Mouse (Mus musculus) neural tube, embryonic 10.5 days (tissue): ENCODE measurements around the gene Tmem190.
A peak's percentile ranks its signal among the peaks of the same experiment; 100 is the strongest.
"Not testable (repeated sequence)": the region's sequence is repeated elsewhere in the genome, so short reads cannot be mapped to it uniquely, and the experiment has no call there.

Source experiments
- DNase-seq: peaks from one replicate; pipeline ENCODE4 v3.0.0-alpha.2; 2017; ENCODE audit warnings: low spot score; ENCODE audit errors: extremely low spot score

Gene Tmem190

DNA sequence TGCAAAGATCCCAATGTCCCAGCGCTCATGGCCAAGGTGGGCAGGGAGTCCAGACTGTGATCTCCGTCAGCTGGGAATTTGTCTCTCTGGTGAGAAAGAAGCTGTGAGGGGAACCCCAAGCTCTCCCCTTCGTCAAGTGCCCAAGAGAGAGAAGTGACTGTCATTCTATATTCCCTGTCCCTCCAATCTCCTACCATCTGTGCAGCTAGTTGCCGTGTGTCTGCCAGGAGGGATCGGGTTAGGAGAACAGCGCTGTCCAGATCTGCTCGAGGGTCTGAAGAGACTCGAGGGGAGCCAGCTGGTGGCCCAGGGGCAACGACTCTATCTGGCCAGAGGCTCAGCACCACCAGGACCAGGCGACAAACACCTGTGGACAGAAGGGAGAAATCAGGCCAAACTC lies 6.6 kb upstream of the Tmem190 start:
- DNase-seq: no peak

DNA sequence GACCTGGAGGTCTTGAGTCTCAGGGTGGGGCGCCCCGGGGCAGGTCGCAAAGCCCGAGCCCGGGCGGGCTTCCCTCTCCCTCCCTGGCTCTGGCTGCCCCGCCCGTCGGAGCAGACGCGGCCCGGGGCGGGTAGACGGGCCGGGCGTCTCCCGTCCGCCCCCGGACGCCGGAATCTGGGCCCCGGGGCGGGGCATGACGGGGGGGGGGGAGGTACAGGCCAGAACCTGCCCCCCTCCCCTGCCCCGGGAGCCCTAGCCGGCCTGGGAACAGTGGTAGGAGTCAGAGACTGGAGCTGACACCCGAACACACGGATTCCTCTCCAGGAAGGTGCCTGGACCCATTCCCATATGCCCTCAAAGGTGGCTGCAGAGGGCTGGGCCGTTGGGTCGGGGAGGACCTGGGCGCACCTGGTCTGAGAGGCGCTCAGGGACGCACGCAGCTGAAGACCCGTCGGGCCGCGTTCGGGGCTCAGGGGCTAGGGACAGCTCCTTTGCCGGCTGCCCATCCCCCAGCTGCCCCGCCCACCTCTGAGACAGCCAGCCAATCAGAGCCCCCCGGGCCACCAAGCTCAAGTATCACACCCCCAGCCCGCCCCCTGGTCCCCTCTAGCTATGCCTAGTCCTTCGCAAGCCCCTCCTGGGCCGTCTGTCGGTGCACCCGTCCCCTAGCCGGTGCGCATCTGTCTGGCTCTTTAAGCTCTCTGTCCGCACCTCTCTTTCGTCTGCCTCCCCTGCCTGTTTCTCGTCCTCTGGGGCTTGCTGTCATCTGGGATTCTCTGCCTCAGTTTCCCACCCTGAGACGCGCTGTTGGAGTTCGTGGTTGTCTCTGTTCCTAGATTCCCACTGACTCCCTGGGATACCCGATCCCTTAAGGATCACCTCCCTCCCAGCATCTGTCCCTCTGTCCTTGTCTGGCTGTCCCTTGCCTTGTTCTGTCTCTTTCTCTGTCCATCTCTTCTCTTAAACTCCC lies 5.6 kb upstream of the Tmem190 start:
- peak; percentile 84 for DNase-seq

DNA sequence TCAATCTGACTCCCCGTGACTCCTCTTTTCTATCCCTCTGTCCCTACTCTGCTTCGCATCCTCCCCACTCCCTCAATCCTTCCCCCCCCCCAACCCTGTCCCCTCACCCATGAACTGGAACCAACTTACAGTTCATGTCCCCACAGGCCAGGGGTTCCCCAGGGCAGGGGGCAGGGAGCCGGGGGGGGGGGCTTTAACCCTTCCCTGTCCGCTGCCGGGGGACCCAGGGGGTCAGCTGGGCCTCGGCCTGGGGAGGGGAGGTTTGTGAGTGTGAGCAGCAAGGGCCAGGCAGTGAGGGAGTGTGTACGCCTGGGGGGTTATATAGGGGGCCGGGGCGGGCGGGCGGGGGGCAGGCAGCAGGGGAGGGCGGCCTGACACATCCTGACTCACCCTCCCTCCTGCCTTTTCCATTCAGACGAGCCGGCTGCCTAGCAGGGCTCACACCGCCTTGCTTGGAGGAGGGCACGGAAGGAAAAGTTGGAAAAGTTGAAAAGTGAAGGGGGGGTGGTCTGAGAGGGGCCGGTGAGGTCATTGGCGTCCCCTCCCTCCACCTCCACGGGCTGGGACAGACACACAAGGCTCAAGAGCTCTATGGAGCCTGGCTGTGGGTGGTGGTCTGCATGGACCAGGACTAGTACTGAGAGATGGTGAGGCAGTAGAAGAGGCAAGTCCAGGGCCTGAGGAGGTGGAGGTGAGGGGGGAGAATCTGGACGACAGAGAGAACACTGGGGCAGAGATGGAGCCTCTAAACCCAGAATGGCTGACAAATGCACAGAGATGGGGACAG lies 4.7 kb upstream of the Tmem190 start:
- DNase-seq: no peak

DNA sequence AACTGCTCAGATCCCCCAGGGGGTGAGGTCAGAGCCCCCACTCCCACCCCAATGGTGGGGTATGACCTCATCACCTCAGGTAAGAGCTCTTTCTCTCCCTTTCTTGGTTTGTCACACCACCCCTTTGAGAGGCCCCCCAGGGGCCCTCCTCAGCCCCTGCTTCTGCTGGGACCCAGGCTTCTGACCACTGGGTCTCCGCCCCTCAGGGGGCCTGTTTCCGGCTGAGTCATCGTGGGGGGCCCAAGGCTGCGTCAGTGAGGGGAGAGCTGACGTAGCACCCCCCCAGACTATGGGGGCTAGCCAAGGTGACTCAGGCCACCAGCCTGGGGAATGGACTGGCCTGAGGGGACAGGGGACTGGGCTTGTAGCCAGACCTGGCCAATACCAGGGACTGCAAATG lies 2.8 kb upstream of the Tmem190 start:
- DNase-seq: no peak

DNA sequence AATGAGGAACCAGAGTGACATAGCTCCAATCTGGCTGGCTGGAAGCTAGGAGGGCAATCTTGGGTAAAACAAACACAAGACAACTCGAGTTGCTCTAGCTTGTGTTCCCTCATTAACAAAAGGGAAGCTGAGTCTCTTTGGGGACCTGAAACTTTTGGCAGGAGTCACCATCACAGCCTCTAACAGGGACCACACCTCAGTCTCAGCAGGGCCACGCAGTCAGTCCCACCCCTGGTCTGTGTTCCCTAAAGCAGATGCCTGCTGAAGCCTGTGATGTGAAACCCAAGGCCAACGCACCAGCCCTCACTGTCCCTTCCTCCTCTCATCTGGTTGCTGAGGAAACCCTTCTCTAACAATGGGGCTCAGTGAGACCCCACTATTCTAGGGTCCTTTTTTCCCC lies 607 bp upstream of the Tmem190 start:
- DNase-seq: no peak

DNA sequence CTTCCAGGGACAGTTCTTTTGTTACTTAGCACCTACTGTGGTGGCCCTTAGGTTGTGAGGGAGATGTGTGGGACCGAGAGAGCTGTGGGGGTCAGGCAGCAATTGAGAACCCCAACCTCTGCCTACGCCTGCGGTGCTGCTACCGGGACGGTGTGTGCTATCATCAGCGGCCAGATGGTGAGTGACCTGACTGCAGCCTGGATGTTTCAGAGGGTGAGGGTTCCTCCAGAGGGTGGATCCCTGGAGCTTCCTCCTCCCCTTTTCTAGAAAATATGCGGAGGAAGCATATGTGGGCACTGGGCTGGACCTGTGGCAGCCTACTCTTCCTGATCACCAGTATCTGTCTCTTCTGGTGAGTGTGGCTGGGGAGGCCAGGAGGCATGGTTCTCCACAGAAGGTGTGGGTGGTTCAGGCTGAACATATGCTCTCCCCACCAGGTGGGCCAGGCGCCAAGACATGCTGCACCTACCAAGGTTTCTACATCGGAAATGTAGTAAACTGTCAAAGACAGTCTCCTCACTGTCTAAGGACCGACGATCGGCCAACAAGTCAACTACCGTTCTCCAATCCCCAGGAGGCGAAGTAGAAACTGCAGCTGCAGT lies 1.0 kb downstream of the Tmem190 start:
- DNase-seq: no peak

DNA sequence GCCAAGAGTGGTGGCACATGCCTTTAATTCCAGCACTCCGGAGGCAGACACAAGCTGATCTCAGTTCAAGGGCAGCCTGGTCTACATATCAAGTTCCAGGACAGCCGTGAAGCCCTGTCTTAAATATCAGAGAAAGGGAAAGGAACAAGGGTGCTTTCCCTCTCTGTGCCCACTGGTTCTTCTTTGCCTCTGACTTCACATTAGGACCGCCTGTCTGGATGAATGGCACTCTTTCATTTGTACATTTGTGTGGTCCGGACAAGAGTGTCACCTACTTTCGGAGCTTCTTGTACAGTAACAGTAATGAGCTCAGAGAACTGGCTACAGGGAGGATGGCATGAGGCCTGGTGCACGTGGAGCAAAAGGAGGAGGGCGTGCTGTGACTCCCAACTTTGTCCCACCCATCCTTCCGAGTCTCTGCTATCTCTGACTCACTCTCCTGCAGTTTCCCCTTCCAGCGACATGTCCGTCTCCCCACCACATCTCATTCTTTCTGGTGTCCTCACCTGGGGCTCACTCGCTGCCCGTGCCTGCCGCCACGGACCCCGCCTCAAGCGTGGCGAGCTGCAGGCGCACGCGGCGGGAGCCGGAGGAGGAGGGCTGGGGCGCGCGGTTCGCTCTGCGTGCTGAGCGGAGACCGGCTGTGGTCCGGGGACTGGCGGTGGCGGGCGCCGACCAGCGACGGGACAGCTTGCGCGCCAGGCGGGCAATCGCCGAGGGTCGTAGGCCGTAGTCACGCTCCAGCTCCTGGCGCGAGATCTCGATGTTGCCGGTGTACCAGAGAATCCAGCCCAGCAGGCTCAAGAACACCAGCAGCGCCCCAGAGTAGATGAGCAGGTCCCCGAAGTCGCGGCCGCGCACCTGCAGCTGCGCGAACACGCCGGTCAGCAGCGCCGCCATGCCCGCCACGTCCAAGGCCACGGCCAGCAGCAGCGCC lies 6.0 kb downstream of the Tmem190 start:
- DNase-seq: peak; percentile 81

DNA sequence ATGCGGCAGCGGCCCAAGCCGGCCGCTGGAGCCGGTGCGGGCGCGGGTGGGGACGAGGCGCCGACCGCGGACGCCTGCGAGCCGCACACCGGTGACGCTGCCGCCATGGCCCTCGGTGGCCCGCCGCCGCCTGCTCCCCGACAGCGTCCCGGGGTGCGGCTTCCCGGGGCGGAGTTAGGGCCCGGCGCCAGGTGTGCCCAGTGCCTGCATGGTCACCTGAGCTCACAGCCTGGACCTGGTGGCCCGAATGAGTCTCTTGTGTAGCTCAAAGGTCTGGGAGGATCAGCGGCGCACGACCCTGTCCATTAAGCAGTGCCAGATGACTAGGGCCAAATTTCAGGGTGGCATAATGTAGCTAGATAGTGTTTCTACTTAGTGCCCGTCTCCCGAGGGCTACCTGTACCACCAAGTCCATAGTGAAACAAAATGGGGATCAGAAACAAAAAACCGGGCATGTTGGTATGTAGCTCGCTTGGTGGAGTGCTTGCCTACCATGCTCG lies 6.7 kb downstream of the Tmem190 start, which contains the start of gene Tmem238:
Gene Tmem238 (minus strand): TSS at position 221 of the 500 bp plus-strand sequence.
- DNase-seq: no peak

DNA sequence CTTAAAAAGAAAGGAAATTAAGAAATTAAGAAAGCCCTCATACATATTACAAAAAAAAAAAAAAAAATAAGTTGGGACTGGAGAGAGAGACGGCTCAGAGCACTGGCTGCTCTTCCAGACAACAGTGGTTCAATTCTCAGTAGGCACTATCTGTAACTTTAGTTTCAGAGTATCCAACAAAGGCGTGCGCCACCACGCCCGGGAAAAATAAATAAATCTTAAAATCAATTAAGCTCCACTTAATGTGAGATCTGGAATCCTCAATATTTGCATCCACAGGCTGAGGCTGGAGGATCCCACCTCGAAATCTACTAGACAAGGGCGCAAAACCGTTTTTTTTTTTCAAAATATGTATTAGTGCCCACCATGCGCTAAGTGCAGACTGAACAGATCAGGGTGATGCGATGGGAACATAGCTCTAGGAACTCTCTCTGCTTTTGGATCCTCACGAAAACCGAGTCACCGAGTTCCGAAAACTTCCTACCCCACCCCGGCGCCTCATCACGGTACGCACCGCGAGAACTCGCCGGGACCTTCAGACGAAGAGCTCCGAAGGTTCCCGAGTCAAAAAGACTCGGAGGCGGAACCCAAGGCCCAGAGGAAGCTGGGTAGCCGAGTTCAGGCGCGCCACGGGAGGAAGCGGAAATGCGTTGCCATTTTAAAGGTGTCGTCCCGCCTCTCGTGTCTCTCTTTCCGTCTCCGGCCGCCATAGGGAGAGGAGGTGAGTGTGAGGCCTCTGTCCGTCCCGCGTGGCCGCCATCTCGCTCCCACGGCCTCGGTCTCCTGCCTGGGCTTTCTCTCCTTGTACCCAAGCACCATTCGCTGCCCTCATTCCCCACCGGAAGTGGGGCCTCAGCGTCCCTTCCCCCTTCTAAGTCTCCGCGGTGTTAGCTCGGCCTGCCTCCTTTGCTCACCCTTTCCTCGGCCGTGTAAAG lies 9.8 kb downstream of the Tmem190 start, which contains the start of gene Rpl28:
Gene Rpl28 (plus strand): TSS at position 597 of the 935 bp plus-strand sequence.
- peak; percentile 95 for DNase-seq

DNA sequence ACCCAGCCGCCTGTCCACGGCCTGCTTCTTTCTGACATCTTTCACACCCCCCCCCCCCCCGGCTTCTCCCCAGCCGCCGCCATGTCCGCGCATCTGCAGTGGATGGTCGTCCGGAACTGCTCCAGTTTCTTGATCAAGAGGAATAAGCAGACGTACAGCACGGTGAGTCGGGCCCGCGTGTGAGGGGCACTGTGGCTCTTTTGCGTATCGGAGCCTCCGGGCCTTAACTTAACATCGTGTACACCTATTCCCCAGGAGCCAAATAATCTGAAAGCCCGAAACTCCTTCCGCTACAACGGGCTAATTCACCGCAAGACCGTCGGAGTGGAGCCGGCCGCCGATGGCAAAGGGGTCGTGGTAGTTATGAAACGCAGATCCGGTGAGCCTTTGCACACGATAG lies 10.5 kb downstream of the Tmem190 start:
- not testable (repeated sequence) for DNase-seq

DNA sequence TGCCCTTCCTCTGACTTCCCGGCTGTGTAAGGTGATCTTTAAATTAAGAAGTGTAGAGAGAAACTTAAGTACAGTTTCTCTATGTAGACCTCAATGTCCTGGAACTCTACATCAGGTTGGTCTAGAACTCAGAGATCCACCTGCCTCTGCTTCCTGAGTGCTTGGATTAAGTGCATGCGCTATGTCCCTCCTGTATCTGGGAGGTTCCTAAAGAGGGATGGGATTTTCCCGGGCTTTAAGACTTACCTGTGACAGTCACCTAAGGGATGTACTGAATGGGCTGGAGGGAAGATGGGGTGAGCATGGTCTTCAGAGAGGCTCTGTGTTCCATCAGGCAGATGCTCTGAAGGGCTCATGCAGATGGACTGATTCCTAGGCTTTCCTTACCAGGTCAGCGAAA lies 10.9 kb downstream of the Tmem190 start:
- DNase-seq: no peak

DNA sequence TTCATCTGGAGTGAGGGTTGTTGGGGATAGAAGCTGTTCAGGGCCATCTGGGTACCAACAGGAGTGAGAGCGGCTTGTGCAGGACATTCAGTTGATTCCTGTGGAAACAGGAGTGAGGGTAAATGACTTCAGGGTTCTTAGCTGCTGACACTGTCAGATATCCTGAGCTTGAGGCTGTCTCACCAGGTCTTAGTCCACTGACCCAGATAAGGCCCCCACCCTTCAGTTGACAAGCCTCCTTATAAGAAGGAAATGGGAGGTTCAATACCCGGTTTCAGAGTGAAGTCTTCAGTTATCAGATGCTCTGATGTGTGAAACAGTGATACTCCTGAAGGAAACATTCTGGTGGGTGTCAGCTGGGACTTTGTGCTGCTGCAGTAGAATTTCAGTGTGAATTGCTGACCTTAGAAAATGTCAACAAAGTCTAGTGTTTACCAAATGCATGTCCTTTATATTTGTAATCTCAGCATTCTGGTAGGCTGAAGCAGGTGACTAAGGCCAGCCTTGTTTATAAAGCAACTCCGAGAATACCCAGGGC lies 12.0 kb downstream of the Tmem190 start:
- DNase-seq: no peak

DNA sequence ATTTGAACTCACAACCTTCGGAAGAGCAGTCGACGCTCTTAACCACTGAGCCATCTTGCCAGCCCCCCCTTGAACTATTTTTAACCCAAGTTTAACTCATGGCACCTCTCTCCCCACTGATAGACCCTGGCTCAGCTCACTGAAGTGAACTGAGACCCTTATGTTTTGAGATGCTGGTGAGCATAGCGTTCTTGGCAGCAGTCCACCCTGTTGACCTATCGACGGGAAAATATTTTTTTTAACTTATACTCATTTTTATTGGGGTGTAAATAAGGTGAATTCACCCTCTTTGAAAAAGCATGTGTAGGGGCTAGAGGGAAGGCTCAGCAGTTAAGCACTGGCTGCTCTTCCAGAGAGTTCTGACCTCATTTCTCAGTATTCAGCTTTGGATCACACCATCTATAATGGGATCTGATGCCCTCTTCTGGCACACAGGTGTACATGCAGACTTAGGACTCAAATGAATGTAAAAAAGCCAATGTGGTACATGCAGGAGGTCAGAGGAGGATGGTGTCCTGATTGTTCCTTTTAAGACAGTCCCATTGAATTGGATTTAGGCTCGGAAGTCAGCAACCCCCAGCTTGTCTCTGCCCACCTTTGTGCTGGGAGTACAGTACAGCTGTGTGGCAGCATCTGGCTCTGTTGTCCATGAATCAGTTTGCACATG lies 13.2 kb downstream of the Tmem190 start:
- no peak for DNase-seq

DNA sequence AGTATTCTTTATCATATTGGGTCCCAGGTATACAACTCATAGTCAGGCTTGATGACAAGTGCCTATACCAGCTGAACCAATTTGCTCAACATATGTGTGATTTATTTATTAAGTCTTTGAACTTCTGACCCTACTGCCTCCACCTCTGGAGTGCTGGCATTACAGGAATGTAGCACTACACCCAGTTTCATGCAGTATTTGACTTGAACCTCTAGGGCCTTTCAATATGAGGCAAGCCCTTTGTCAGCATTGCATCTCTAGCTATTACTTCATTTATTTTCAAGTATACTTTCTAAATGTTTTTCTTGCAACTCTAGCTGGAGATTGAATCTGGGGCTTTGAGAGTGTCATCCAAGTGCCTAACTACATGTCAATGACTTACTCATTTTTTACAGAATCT lies 19.5 kb downstream of the Tmem190 start:
- DNase-seq: no peak

DNA sequence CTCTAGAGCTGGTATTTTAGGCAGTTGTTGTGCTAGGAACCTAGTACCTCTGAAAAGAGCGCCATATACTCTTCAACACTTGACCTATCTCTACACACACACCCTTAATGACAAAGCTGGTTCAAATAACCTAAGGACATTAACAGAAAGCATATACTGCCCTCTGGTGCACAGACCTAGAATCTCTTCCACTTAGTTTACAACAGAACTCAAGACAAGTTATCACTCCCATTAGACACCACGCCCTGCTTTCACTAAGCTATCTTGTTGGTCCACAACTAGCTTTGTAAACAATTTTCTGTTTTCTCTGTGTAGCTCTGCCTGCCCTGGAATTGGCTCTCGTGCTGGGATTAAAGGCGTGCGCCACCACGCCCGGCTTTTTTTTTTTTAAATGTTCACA lies 24.0 kb downstream of the Tmem190 start:
- DNase-seq: no peak

DNA sequence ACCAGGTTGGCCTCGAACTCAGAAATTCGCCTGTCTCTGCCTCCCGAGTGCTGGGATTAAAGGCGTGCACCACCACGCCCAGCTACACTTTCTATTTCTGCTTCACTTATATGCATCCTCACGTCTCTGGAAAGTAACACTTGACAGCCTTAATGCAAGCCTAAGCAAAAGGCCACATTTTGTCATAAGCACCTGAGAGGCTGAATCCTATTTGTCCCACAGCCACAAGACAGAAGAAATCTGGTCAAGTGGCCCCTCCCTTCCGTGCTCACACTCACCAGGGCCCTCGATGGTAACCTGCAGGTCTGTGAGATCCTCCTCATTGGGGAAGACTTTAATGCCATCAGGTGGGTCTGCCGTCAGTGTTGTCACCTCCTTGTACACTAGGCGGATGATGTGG lies 28.4 kb downstream of the Tmem190 start:
- DNase-seq: not testable (repeated sequence)

DNA sequence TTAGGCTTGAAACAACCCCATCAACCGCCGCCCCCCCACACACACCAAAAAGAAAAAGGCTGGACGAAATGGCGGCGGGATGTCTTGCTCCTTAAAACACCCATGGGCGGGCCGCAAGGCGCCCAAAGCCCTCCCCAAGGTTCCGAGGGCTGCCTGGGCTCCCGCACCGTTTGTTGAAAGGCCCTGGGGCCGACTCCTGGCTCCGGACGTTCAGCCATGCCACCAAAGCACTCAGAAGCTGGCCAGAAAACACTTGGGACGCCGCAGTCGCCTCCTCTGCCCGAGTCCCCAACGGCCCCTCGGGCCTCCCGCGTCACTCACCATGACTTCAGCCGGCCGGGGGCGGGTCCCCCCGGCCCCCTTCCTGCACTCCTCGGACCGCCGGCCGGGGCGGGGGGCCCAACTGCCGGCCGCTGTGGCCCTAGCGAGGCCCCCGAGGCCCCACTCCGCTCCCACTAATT lies 29.1 kb downstream of the Tmem190 start:
- DNase-seq: peak; percentile 56

DNA sequence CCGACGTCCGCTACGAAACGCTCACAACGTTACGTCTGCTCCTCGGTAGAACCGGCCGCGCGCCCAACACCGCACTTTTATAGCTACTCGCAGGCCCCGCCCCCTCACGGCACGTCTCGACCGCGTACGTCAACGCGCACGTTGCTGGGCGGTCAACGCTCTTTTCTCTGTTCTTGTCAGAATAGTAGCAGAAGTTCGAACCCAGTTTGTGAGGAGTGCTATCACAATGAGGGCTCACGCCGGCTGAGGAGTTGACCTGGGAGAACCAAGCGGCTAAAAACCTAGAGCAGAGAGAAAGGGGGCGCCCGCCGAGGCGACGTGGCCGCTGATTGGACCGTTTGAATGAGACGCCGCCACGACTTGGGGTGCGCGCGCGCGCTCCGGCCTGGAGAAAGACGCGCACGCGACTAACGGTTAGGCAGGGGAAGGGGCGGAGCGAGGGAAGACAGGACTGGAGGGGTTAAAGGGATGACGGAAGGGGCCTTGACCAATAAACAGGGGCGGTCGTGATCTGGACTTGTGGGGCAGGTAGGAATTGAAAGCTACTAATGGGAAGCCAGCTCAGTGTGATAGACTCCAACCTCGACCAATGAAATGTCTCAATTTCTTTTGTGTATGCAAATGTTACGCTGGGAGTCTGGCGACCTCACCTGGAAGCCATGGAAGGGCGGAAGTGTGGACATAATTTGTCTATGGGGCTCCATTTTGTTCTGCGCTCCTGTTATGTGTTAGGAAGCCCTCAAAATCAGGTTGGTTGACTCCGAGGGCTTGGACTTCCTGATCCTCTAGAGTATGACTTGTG lies 29.8 kb downstream of the Tmem190 start, which contains the start of gene Ube2s:
Gene Ube2s (minus strand): TSS at position 288 of the 802 bp plus-strand sequence.
- DNase-seq: peak; percentile 98
